Comparison of ENCODE assay signal across 16 mouse cellular contexts in the genomic region with DNA sequence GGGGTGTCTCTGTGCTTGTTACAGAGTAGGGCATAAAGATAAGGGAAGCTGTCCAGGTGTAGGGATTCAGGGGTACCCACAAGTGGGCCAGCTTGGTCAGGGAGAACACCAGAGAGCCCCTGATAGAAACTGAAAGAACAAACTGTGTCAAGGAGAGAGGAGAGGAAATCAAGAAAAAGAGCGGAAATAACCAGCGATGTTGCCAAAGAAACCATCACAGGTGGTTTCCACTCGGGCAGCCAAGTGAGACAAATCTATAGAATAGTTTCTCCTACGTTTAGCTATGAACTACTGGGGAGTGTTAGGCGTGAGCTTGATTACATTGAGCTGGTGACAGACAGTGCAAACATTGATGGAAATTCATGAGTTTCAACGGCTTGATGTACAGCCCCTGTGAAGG.
DNase-seq lines count a peak whose midpoint lies in the region; ATAC-seq and TF ChIP-seq lines count a peak whose summit lies in the region.
"Had no signal": no experiment of that assay in that cellular context is flagged by ENCODE, and none has a peak within 500 bp of the region (broad histone marks: within the 10 kb centered on the region; RNA-seq: fewer than 3 reads in every experiment).

No protein-coding gene starts in this region.

- no peak overlapping the region for H3K27ac ChIP-seq in forebrain, embryonic 15.5 days (replicated peaks)
- H3K27ac ChIP-seq: embryonic facial prominence, embryonic 13.5 days; heart, embryonic 13.5 days; limb, embryonic 13.5 days; midbrain, embryonic 15.5 days had no signal

- TF ChIP-seq CTCF in lung, adult 2 months (IDR thresholded peaks at IDR 0.05; ENCODE audit: insufficient read depth, low read length) = no peak

- intact Hi-C loops in left cerebral cortex, postnatal 36 days (cut with DNase I) = no loop called here

- peak; percentile 87 for ATAC-seq in CD4-positive, CD25-positive, alpha-beta regulatory T cell, adult 4 months
- ATAC-seq in forebrain, embryonic 15.5 days (replicated peaks) = no peak
- ATAC-seq: forebrain, postnatal 0 days; midbrain, embryonic 15.5 days had no signal

- H3K27me3 ChIP-seq in forebrain, embryonic 15.5 days = no peaks in the 10 kb centered on the region
- H3K27me3 ChIP-seq: embryonic facial prominence, embryonic 13.5 days; heart, embryonic 13.5 days; limb, embryonic 13.5 days; midbrain, embryonic 15.5 days had no signal

- H3K4me1 ChIP-seq in lung, adult 2 months (ENCODE audit: control insufficient read depth, insufficient read depth, low read length) = no peaks in the 10 kb centered on the region
- H3K4me1 ChIP-seq in forebrain, embryonic 15.5 days = no peaks in the 10 kb centered on the region
- H3K4me1 ChIP-seq: embryonic facial prominence, embryonic 13.5 days; heart, embryonic 13.5 days; limb, embryonic 13.5 days; midbrain, embryonic 15.5 days had no signal

- no peak overlapping the region for H3K9ac ChIP-seq in forebrain, embryonic 15.5 days (replicated peaks)
- H3K9ac ChIP-seq: embryonic facial prominence, embryonic 13.5 days; forebrain, postnatal 0 days; heart, embryonic 13.5 days; limb, embryonic 13.5 days; midbrain, embryonic 15.5 days had no signal

- WGBS in lung, adult 2 months = 50% methylated on average over 6 of the region's 6 CpGs
- WGBS in forebrain, embryonic 15.5 days = 63% methylated on average over 6 of the region's 6 CpGs

- DNase-seq in lung, postnatal 25 days (ENCODE audit: low spot score) = peak; percentile 33
- no peak for DNase-seq in lung, adult 2 months
- peak; percentile 63 for DNase-seq in induced T-regulatory cell, adult 2 months (ENCODE audit: low read depth)
- DNase-seq in spleen, postnatal 36 days (ENCODE audit: low spot score in 2 of 2) = peak; percentile 82 to 87
- DNase-seq in left cerebral cortex, postnatal 36 days (ENCODE audit: low spot score in 2 of 2) = no peak
- DNase-seq: adrenal gland, postnatal 36 days; cerebellum, adult 9-10 months; forebrain, postnatal 0 days; heart, postnatal 4 days; kidney, postnatal 14 days had no signal

- no peak overlapping the region for H3K4me3 ChIP-seq in lung, adult 2 months (replicated peaks; ENCODE audit: extremely low read depth, low read depth, low read length)
- H3K4me3 ChIP-seq in forebrain, embryonic 15.5 days = no peak overlapping the region
- H3K4me3 ChIP-seq: embryonic facial prominence, embryonic 13.5 days; heart, embryonic 13.5 days; limb, embryonic 13.5 days; midbrain, embryonic 15.5 days had no signal

- H3K36me3 ChIP-seq in forebrain, embryonic 15.5 days = no peaks in the 10 kb centered on the region
- H3K36me3 ChIP-seq: embryonic facial prominence, embryonic 13.5 days; heart, embryonic 13.5 days; limb, embryonic 13.5 days; midbrain, embryonic 15.5 days had no signal

- no peaks in the 10 kb centered on the region for H3K9me3 ChIP-seq in forebrain, embryonic 15.5 days
- H3K9me3 ChIP-seq: embryonic facial prominence, embryonic 13.5 days; heart, embryonic 13.5 days; midbrain, embryonic 15.5 days had no signal

- H3K4me2 ChIP-seq in forebrain, embryonic 15.5 days (replicated peaks) = no peak overlapping the region
- H3K4me2 ChIP-seq: embryonic facial prominence, embryonic 13.5 days; heart, embryonic 13.5 days; limb, embryonic 13.5 days; midbrain, embryonic 15.5 days had no signal

- no peak for TF ChIP-seq POLR2A in lung, adult 2 months (IDR thresholded peaks at IDR 0.05; ENCODE audit: borderline replicate concordance, extremely low read depth, low read depth, low read length)

Comparison
In these comparisons a context has a peak if more than half of its experiments do, and no peak if none do; other contexts are left out.
1. DNase-seq: peak in lung, postnatal 25 days (single experiment), induced T-regulatory cell, adult 2 months (single experiment) and spleen, postnatal 36 days (2 of 2); none in lung, adult 2 months (single experiment) and left cerebral cortex, postnatal 36 days (0 of 2).